Mouse (Mus musculus) MEL-GATA-1-ER (cell line): ENCODE data around the gene Fbxl7.
"Not testable (repeated sequence)": the region's sequence is repeated elsewhere in the genome, so short reads cannot be mapped to it uniquely, and the experiment has no call there.

Experiments
- DNase-seq: peaks from one replicate; pipeline ENCODE4 v3.0.0-alpha.2; 2012; ENCODE audit warnings: low read depth; ENCODE audit errors: extremely low read depth

The Fbxl7 gene

GRCm38 (mm10) chr15:26812856-26813255 lies 82.5 kb downstream of the Fbxl7 start:
- no peak for DNase-seq

GRCm38 (mm10) chr15:26809569-26809968 lies 85.8 kb downstream of the Fbxl7 start:
- DNase-seq: no peak

- DNase-seq: no peak
Observed at GRCm38 (mm10) chr15:26804046-26804445, 91.3 kb downstream of the Fbxl7 start.

GRCm38 (mm10) chr15:26799457-26800021 lies 95.8 kb downstream of the Fbxl7 start:
- no peak for DNase-seq

- no peak for DNase-seq
Observed at GRCm38 (mm10) chr15:26795937-26796336, 99.4 kb downstream of the Fbxl7 start.

- DNase-seq: no peak
Observed at GRCm38 (mm10) chr15:26795518-26795917, 99.9 kb downstream of the Fbxl7 start.

GRCm38 (mm10) chr15:26787148-26787547 lies 108.2 kb downstream of the Fbxl7 start:
- no peak for DNase-seq

GRCm38 (mm10) chr15:26780557-26780956 lies 114.8 kb downstream of the Fbxl7 start:
- no peak for DNase-seq

GRCm38 (mm10) chr15:26779129-26779528 lies 116.3 kb downstream of the Fbxl7 start:
- no peak for DNase-seq

- no peak for DNase-seq
Observed at GRCm38 (mm10) chr15:26775720-26776119, 119.7 kb downstream of the Fbxl7 start.

- no peak for DNase-seq
Observed at GRCm38 (mm10) chr15:26774895-26775294, 120.5 kb downstream of the Fbxl7 start.

- no peak for DNase-seq
Observed at GRCm38 (mm10) chr15:26761651-26762050, 133.7 kb downstream of the Fbxl7 start.

GRCm38 (mm10) chr15:26748484-26748883 lies 146.9 kb downstream of the Fbxl7 start:
- DNase-seq: no peak

- DNase-seq: no peak
Observed at GRCm38 (mm10) chr15:26732366-26732765, 163.0 kb downstream of the Fbxl7 start.

- DNase-seq: no peak
Observed at GRCm38 (mm10) chr15:26730760-26731159, 164.6 kb downstream of the Fbxl7 start.

GRCm38 (mm10) chr15:26729341-26729740 lies 166.0 kb downstream of the Fbxl7 start:
- not testable (repeated sequence) for DNase-seq

- DNase-seq: no peak
Observed at GRCm38 (mm10) chr15:26718390-26719036, 176.9 kb downstream of the Fbxl7 start.

- no peak for DNase-seq
Observed at GRCm38 (mm10) chr15:26717952-26718351, 177.4 kb downstream of the Fbxl7 start.

GRCm38 (mm10) chr15:26716181-26716580 lies 179.2 kb downstream of the Fbxl7 start:
- DNase-seq: no peak

GRCm38 (mm10) chr15:26715635-26716034 lies 179.7 kb downstream of the Fbxl7 start:
- no peak for DNase-seq

GRCm38 (mm10) chr15:26712271-26712670 lies 183.1 kb downstream of the Fbxl7 start:
- no peak for DNase-seq

- DNase-seq: no peak
Observed at GRCm38 (mm10) chr15:26704966-26705365, 190.4 kb downstream of the Fbxl7 start.

GRCm38 (mm10) chr15:26703156-26703840 lies 192.1 kb downstream of the Fbxl7 start:
- no peak for DNase-seq
